Mouse (Mus musculus): Measurements from ENCODE around the gene 6430531B16Rik. TPM values are rescaled to one million over a fixed set of nuclear protein-coding genes. Genes with fewer than 3 reads are reported as not detected.

Gene 6430531B16Rik
- polyA plus RNA-seq, 1 experiment from 2014 or later = 0.49 TPM

DNA sequence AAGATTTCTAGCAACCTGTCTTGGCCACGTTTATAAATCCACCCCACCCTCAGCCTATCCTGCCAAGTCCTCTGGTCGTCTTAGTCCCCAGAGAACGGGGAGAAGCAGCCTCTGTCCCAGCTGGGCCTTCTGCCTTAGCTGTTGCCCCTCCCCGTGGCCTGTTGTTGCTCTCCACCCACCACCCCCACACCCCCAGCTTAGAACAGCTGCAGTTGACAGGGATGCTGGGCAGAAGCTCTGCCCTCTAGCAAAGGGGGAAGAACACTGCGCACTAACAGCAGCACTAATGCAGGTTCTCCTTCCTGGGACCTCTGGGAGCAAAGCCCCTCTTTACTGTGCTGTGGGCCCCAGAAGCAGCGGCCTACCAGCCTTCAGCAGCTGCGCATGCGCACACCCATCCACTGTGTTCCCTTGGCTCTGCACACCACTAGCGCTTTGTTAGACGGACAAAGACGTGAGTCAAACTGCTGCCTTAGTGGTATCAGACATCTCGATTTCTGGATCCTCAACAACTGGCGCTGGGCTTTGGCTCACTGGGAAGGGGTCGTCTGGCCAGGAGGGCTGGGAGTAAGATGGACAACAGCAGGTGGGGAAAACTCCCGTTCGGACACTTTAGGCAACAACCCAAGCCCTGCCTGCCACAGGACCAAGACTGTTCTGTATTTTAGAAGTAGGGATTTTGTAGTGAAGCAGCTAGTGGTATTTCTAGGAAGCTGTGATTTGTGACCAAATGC lies 37.9 kb downstream of the 6430531B16Rik start:
- peaks cover 10% of the 10 kb centered on the region; the same call in 1 of the 2 replicates for H3K4me1 ChIP-seq (ENCODE audit: control insufficient read depth, insufficient read depth, low read length)
- no peaks in the 10 kb centered on the region for H3K9me3 ChIP-seq (ENCODE audit: control insufficient read depth, low read depth, low read length)
- WGBS = 61% methylated on average over 16 of the region's 16 CpGs
- H3K27ac ChIP-seq (ENCODE audit: low read length) = no peak overlapping the region
- H3K36me3 ChIP-seq (ENCODE audit: control insufficient read depth, insufficient read depth, low read length) = no peaks in the 10 kb centered on the region
- H3K27me3 ChIP-seq (ENCODE audit: control insufficient read depth, insufficient read depth, low read length) = peaks cover 30% of the 10 kb centered on the region
- H3K4me2 ChIP-seq (replicated peaks; ENCODE audit: low read depth, low read length) = no peak overlapping the region
- no peak overlapping the region for H3K4me3 ChIP-seq (ENCODE audit: low read depth, low read length)
- no peak for ATAC-seq (ENCODE audit: insufficient number of reproducible peaks, insufficient read depth, low FRiP score, low read depth)
- no peak overlapping the region for H3K9ac ChIP-seq (replicated peaks; ENCODE audit: low read depth, low read length)

DNA sequence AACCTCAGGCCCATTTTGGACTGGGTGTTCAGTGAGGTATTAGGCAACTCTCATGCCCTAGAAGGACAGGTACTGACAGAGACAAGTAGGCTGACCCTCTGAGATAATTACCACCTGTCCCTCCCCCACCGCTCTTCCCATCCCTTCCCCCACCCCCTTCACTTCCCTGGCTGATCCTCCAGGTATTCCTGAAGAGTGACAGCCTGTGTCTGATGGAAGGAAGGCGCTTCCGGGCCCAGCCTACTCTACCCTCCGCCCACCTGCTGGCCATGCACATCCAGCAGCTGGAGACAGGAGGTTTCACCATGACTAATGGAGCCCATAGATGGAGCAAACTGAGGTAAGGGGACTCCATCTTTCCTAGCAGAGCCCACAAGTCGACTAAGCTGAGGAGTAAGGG lies 40.7 kb downstream of the 6430531B16Rik start:
- WGBS = 61% methylated on average over 5 of the region's 5 CpGs

DNA sequence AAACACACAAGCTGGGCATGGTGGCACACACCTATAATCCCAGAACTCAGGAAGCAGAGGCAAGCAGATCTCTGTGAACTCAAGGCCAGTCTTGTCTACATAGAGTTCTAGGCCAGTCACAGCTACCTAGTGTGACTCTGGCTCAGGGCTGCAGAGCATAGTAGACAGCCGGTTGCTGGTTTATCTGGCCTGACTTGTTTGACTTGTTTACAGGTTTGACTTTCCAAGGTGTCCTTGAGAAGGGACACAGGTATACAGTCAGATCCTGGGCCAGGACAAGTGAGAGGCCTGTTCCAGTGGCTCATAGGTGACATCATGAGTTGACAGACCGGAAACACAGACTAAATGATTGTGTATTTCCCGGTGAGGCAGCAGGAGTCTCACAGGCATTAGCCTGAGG lies 41.4 kb downstream of the 6430531B16Rik start:
- no peak for ATAC-seq (ENCODE audit: insufficient number of reproducible peaks, insufficient read depth, low FRiP score, low read depth)
- Histone ChIP-seq H3K27me3 (ENCODE audit: control insufficient read depth, insufficient read depth, low read length) (peaks cover 5% of the 10 kb centered on the region; the same call in 1 of the 2 replicates), H3K4me1 (ENCODE audit: control insufficient read depth, insufficient read depth, low read length) (no peaks in the 10 kb centered on the region), H3K4me2 (replicated peaks; ENCODE audit: low read depth, low read length) (no peak overlapping the region), H3K36me3 (ENCODE audit: control insufficient read depth, insufficient read depth, low read length) (no peaks in the 10 kb centered on the region), H3K4me3 (ENCODE audit: low read depth, low read length) (no peak overlapping the region), H3K9me3 (ENCODE audit: control insufficient read depth, low read depth, low read length) (no peaks in the 10 kb centered on the region), H3K9ac (replicated peaks; ENCODE audit: low read depth, low read length) (no peak overlapping the region), H3K27ac (ENCODE audit: low read length) (no peak overlapping the region)
- WGBS = 58% methylated on average over 3 of the region's 3 CpGs

More for the DNA sequence above, 40.7 kb downstream of the 6430531B16Rik start:
- Histone ChIP-seq H3K27me3 (ENCODE audit: control insufficient read depth, insufficient read depth, low read length) (peaks cover 10% of the 10 kb centered on the region), H3K9ac (replicated peaks; ENCODE audit: low read depth, low read length) (no peak overlapping the region), H3K4me3 (ENCODE audit: low read depth, low read length) (no peak overlapping the region), H3K4me1 (ENCODE audit: control insufficient read depth, insufficient read depth, low read length) (no peaks in the 10 kb centered on the region), H3K4me2 (replicated peaks; ENCODE audit: low read depth, low read length) (no peak overlapping the region), H3K36me3 (ENCODE audit: control insufficient read depth, insufficient read depth, low read length) (no peaks in the 10 kb centered on the region), H3K27ac (ENCODE audit: low read length) (no peak overlapping the region), H3K9me3 (ENCODE audit: control insufficient read depth, low read depth, low read length) (no peaks in the 10 kb centered on the region)
- ATAC-seq (ENCODE audit: insufficient number of reproducible peaks, insufficient read depth, low FRiP score, low read depth) = no peak

DNA sequence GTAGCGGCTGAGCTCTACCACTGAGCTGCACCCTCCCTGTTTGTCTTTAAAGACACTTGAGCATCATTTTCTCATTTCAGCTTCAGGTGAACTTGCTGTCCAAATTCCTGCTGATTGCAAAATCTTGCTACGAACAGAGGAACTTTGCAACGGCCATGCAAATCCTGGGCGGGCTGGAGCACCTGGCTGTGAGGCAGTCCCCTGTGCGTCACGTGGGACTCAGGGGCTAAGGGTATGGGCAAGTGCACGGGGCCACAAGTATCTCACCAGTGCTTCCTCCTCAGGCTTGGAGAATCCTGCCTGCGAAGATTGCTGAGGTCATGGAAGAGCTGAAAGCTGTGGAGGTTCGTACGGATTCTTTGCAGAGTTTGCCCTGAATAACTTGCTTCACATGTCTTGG lies 41.9 kb downstream of the 6430531B16Rik start:
- Histone ChIP-seq H3K27me3 (ENCODE audit: control insufficient read depth, insufficient read depth, low read length) (0 out of 2 replicates have a peak, but pooled peaks cover under 1% of the 10 kb centered on the region), H3K9me3 (ENCODE audit: control insufficient read depth, low read depth, low read length) (no peaks in the 10 kb centered on the region), H3K36me3 (ENCODE audit: control insufficient read depth, insufficient read depth, low read length) (no peaks in the 10 kb centered on the region), H3K27ac (ENCODE audit: low read length) (no peak overlapping the region), H3K4me1 (ENCODE audit: control insufficient read depth, insufficient read depth, low read length) (no peaks in the 10 kb centered on the region), H3K4me3 (ENCODE audit: low read depth, low read length) (no peak overlapping the region), H3K9ac (replicated peaks; ENCODE audit: low read depth, low read length) (no peak overlapping the region), H3K4me2 (replicated peaks; ENCODE audit: low read depth, low read length) (no peak overlapping the region)
- ATAC-seq (ENCODE audit: insufficient number of reproducible peaks, insufficient read depth, low FRiP score, low read depth) = no peak
- WGBS = 85% methylated on average over 10 of the region's 10 CpGs

DNA sequence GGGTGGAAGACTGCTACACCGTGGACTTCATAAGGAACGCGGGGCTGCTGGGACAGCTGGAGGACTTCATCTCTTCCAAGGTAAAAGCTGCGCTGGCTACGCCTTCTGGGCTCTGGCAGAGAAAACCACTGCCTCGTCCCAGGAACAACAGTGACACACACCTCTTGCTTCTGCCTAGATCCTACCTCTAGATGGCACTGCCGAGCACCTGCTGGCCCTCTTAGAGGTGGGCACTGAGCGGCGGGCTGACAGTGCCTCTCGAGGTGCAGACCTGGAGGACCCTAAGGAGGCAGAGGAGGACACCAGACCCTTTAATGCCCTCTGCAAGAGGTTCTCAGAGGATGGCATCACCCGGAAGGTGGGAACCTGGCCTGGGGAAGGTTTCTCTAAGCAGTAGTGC lies 47.8 kb downstream of the 6430531B16Rik start:
- Histone ChIP-seq H3K27me3 (ENCODE audit: control insufficient read depth, insufficient read depth, low read length) (no peaks in the 10 kb centered on the region), H3K9ac (replicated peaks; ENCODE audit: low read depth, low read length) (no peak overlapping the region), H3K27ac (ENCODE audit: low read length) (no peak overlapping the region), H3K4me1 (ENCODE audit: control insufficient read depth, insufficient read depth, low read length) (no peaks in the 10 kb centered on the region), H3K4me3 (ENCODE audit: low read depth, low read length) (no peak overlapping the region), H3K36me3 (ENCODE audit: control insufficient read depth, insufficient read depth, low read length) (no peaks in the 10 kb centered on the region), H3K9me3 (ENCODE audit: control insufficient read depth, low read depth, low read length) (no peaks in the 10 kb centered on the region), H3K4me2 (replicated peaks; ENCODE audit: low read depth, low read length) (no peak overlapping the region)
- ATAC-seq (ENCODE audit: insufficient number of reproducible peaks, insufficient read depth, low FRiP score, low read depth) = no peak
- 10% methylated on average over 11 of the region's 11 CpGs for WGBS

MicroRNA genes within 50 kb of the gene (microRNA counts, 519-probe panel; counts per million panel counts)
- microRNA mmu-miR-202-3p (1,875 counts per million, percentile 17 among the panel's probes with 10 or more counts), microRNA mmu-miR-202-5p (2,747 counts per million, percentile 47 among the panel's probes with 10 or more counts)

Small RNA genes lying within 50 kb of the gene (microRNA-seq; reads per million reads assigned to microRNA genes)
- gene Mir202 = not detected
- gene Mir7062 = not detected
- not detected for gene mmu-mir-7686

Other genes with a start within 250 kb of the 6430531B16Rik start
- 0.78 and 1.00 TPM in 2 replicates for gene Adgra1, start 144.6 kb downstream of the 6430531B16Rik start, polyA plus RNA-seq (2014; fragmentation: Nextera tagmentation; extraction: Ambion mirVana)
- gene Kndc1, start 84.1 kb downstream of the 6430531B16Rik start, polyA plus RNA-seq (2014; fragmentation: Nextera tagmentation; extraction: Ambion mirVana) = 0.27 and 0.46 TPM in 2 replicates
- not detected in 2 replicates for gene Utf1, start 35.0 kb downstream of the 6430531B16Rik start, polyA plus RNA-seq (2014; fragmentation: Nextera tagmentation; extraction: Ambion mirVana)
- gene Adam8, start 13.8 kb upstream of the 6430531B16Rik start, polyA plus RNA-seq (2014; fragmentation: Nextera tagmentation; extraction: Ambion mirVana) = 2.4 and 2.8 TPM in 2 replicates
- gene Zfp511, start 57.6 kb upstream of the 6430531B16Rik start, polyA plus RNA-seq (2014; fragmentation: Nextera tagmentation; extraction: Ambion mirVana) = 40.6 and 43.5 TPM in 2 replicates
- 59.3 and 60.3 TPM in 2 replicates for gene Tubgcp2, start 57.9 kb upstream of the 6430531B16Rik start, polyA plus RNA-seq (2014; fragmentation: Nextera tagmentation; extraction: Ambion mirVana)
- not detected in 2 replicates for gene Msx3, start 70.3 kb upstream of the 6430531B16Rik start, polyA plus RNA-seq (2014; fragmentation: Nextera tagmentation; extraction: Ambion mirVana)
- gene Caly, start 103.8 kb upstream of the 6430531B16Rik start, polyA plus RNA-seq (2014; fragmentation: Nextera tagmentation; extraction: Ambion mirVana) = 3.8 and 3.9 TPM in 2 replicates
- gene Prap1, start 114.6 kb upstream of the 6430531B16Rik start, polyA plus RNA-seq (2014; fragmentation: Nextera tagmentation; extraction: Ambion mirVana) = 12.5 and 24.2 TPM in 2 replicates
- 28.6 and 29.6 TPM in 2 replicates for gene Fuom, start 123.7 kb upstream of the 6430531B16Rik start, polyA plus RNA-seq (2014; fragmentation: Nextera tagmentation; extraction: Ambion mirVana)
- 29.8 and 33.4 TPM in 2 replicates for gene Paox, start 137.0 kb upstream of the 6430531B16Rik start, polyA plus RNA-seq (2014; fragmentation: Nextera tagmentation; extraction: Ambion mirVana)
- gene Echs1, start 137.7 kb upstream of the 6430531B16Rik start, polyA plus RNA-seq (2014; fragmentation: Nextera tagmentation; extraction: Ambion mirVana) = 158 and 171 TPM in 2 replicates
- gene Mtg1, start 158.8 kb upstream of the 6430531B16Rik start, polyA plus RNA-seq (2014; fragmentation: Nextera tagmentation; extraction: Ambion mirVana) = 27.0 and 28.3 TPM in 2 replicates
- gene Sprn, start 176.1 kb upstream of the 6430531B16Rik start, polyA plus RNA-seq (2014; fragmentation: Nextera tagmentation; extraction: Ambion mirVana) = 0.54 and 0.78 TPM in 2 replicates
- gene Olfr522, start 186.0 kb upstream of the 6430531B16Rik start, polyA plus RNA-seq (2014; fragmentation: Nextera tagmentation; extraction: Ambion mirVana) = not detected in 2 replicates
- not detected in 2 replicates for gene Olfr523, start 194.5 kb upstream of the 6430531B16Rik start, polyA plus RNA-seq (2014; fragmentation: Nextera tagmentation; extraction: Ambion mirVana)
- gene Olfr524, start 227.2 kb upstream of the 6430531B16Rik start, polyA plus RNA-seq (2014; fragmentation: Nextera tagmentation; extraction: Ambion mirVana) = not detected in 2 replicates
- gene Cd163l1, start 239.5 kb upstream of the 6430531B16Rik start, polyA plus RNA-seq (2014; fragmentation: Nextera tagmentation; extraction: Ambion mirVana) = 0.10 TPM in 1 of 2 replicates, not detected in the other

Data from stomach, embryonic 14.5 days (tissue).